Mouse (Mus musculus) heart, embryonic 15.5 days (tissue): ENCODE data around the gene Ap4m1. TPM values are rescaled to one million over a fixed set of nuclear protein-coding genes. Genes with fewer than 3 reads are reported as not detected.

ENCODE experiments used
- ATAC-seq: fragments of 200-750 bp; cut with Nextera tagmentation; replicated peaks from 2 replicates; pipeline ENCODE4 v1.8.0; 2017; ENCODE audit warnings: low read depth, moderate TSS enrichment; ENCODE audit not compliant: insufficient number of reproducible peaks, insufficient read depth, low FRiP score
- H3K27ac ChIP-seq: fragments of 300-500 bp; sonication (generic); 2 replicates; pipeline ENCODE4 v1.5.1; 2015; ENCODE audit warnings: mild to moderate bottlenecking, inconsistent platforms
- H3K27me3 ChIP-seq: fragments of 300-500 bp; sonication (generic); 2 replicates; pipeline ENCODE4 v1.6.1; 2015; ENCODE audit warnings: inconsistent platforms
- H3K36me3 ChIP-seq: fragments of 300-500 bp; sonication (generic); 2 replicates; pipeline ENCODE4 v1.6.1; 2015; ENCODE audit warnings: mild to moderate bottlenecking, inconsistent platforms
- H3K4me1 ChIP-seq: fragments of 300-500 bp; sonication (generic); replicated peaks from 2 replicates; pipeline ENCODE4 v1.6.1; 2015; ENCODE audit warnings: inconsistent platforms
- H3K4me2 ChIP-seq: fragments of 300-500 bp; sonication (generic); 2 replicates; pipeline ENCODE4 v1.6.1; 2015; ENCODE audit warnings: inconsistent platforms, mild to moderate bottlenecking, moderate library complexity
- H3K4me3 ChIP-seq: fragments of 300-500 bp; sonication (generic); 2 replicates; pipeline ENCODE4 v1.5.1; 2015; ENCODE audit warnings: mild to moderate bottlenecking, inconsistent platforms
- H3K9ac ChIP-seq: fragments of 300-500 bp; sonication (generic); 2 replicates; pipeline ENCODE4 v1.6.1; 2015; ENCODE audit warnings: mild to moderate bottlenecking, inconsistent platforms
- H3K9me3 ChIP-seq: fragments of 300-500 bp; sonication (generic); replicated peaks from 2 replicates; pipeline ENCODE4 v1.6.1; 2016; ENCODE audit warnings: inconsistent platforms
- WGBS: fragments of 180-500 bp; shearing (Covaris S2); methylation state at CpG from one replicate; pipeline ENCODE4 v1.1.7; 2015; ENCODE audit warnings: mixed read lengths; 5-methylcytosine and 5-hydroxymethylcytosine counted together
- polyA plus RNA-seq: library from polyadenylated mRNA; unstranded; fragments of >200 nt; fragmentation: Nextera tagmentation; extraction: Ambion mirVana; gene quantifications from 2 replicates; pipeline ENCODE4 v1.2.1, GENCODE M21; 2015

The Ap4m1 gene
- polyA plus RNA-seq, 1 experiment from 2014 or later, result 10.4 TPM

DNA sequence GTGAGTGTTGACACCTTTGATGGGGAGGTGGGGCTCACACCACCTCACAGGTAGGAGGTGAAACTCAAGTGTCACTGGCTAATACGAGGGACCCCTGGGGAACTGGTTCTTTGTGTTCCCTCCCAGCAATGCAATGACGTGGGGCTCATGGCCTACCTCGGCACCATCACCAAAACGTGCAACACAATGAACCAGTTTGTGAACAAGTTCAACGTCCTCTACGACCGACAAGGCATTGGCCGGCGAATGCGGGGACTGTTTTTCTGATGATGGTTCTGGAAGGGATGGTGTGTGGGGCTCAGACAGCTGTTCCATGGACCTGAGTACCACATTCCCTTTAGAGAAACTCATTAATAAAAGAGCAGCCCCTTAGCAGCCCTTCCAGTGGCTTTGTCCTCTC is 8.2 kb upstream of the Ap4m1 start:
- Histone ChIP-seq H3K4me1 (peaks cover 10% of the 10 kb centered on the region), H3K27me3 (no peaks in the 10 kb centered on the region), H3K4me3 (no peak overlapping the region), H3K4me2 (no peak overlapping the region), H3K27ac (no peak overlapping the region), H3K9me3 (no peaks in the 10 kb centered on the region), H3K9ac (no peak overlapping the region; the same call in 1 of the 2 replicates), H3K36me3 (peaks cover 58% of the 10 kb centered on the region)
- 73% methylated on average over 10 of the region's 10 CpGs for WGBS
- ATAC-seq, result no peak

GRCm38 (mm10) chr5:138165594-138165993 is 6.2 kb upstream of the Ap4m1 start:
- peaks cover 16% of the 10 kb centered on the region for H3K4me1 ChIP-seq
- ATAC-seq, result no peak
- no peak overlapping the region for H3K9ac ChIP-seq
- H3K4me2 ChIP-seq, result no peak overlapping the region
- H3K4me3 ChIP-seq, result no peak overlapping the region
- H3K27ac ChIP-seq, result no peak overlapping the region
- H3K9me3 ChIP-seq, result no peaks in the 10 kb centered on the region
- H3K27me3 ChIP-seq, result no peaks in the 10 kb centered on the region
- 72% methylated on average over 8 of the region's 8 CpGs for WGBS
- H3K36me3 ChIP-seq, result peaks cover 69% of the 10 kb centered on the region

DNA sequence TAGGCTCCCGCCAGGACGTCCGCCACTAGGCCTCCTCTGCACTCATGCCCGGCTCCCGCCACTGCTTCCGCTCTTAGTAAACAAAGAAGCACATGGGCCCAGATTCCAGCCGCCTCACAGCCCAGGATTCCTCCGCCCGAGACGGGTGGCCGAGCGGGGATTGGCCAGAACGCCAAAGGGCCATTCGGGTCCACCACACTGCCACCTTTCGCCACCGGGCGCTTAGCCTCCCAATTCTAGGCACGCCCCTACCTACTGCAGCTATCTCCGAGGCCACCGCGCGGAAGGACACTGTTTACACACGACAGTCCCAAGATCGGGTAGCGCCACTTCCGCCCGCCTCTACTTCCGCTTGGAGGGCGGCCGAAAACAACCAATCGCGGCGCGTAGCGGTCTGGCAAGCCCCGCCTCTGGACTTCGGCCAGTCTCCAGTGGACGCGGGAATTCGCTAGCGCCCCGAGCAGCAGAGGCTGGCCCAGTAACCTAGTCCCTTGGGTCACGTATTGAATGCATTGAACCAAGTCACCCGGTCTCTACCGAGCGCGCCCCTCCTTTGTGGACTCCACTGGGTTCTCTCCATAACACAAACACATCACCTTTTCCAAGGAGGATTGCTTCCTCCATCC is 753 bp upstream of the Ap4m1 start:
- Histone ChIP-seq H3K9ac (peak overlapping the region; percentile 65), H3K4me2 (peak overlapping the region; percentile 88), H3K27me3 (no peaks in the 10 kb centered on the region), H3K9me3 (no peaks in the 10 kb centered on the region), H3K27ac (peak overlapping the region; percentile 92), H3K4me1 (peaks cover 18% of the 10 kb centered on the region), H3K36me3 (peaks cover 57% of the 10 kb centered on the region), H3K4me3 (peak overlapping the region; percentile 66)
- peak; percentile 86 for ATAC-seq
- WGBS, result under 1% methylated on average over 47 of the region's 47 CpGs

DNA sequence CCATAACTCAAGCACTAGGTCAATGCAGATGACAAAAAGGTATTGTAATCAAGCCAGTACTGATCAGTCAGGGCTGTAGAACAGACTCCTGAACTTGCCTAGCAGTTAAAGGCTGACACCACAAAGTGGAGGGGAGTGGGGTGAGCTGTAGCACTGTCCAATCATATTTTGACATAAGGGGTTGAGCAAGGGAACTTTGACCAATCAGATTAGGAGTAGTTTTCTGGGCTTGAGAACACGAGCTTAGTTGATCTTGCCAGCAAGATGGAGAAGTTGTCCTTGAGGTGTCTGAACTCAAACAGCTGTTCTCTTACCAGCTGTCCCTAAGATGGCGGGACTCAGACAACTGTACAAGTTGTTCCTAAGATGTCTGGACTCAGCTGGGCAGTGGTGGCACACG is 1.4 kb downstream of the Ap4m1 start:
- Histone ChIP-seq H3K9me3 (no peaks in the 10 kb centered on the region), H3K27me3 (no peaks in the 10 kb centered on the region), H3K4me2 (peak overlapping the region; percentile 88; the same call in 1 of the 2 replicates), H3K4me1 (peaks cover 18% of the 10 kb centered on the region), H3K9ac (no peak overlapping the region), H3K27ac (no peak overlapping the region), H3K36me3 (peaks cover 55% of the 10 kb centered on the region), H3K4me3 (no peak overlapping the region)
- WGBS, result 81% methylated on average over 3 of the region's 3 CpGs
- no peak for ATAC-seq

DNA sequence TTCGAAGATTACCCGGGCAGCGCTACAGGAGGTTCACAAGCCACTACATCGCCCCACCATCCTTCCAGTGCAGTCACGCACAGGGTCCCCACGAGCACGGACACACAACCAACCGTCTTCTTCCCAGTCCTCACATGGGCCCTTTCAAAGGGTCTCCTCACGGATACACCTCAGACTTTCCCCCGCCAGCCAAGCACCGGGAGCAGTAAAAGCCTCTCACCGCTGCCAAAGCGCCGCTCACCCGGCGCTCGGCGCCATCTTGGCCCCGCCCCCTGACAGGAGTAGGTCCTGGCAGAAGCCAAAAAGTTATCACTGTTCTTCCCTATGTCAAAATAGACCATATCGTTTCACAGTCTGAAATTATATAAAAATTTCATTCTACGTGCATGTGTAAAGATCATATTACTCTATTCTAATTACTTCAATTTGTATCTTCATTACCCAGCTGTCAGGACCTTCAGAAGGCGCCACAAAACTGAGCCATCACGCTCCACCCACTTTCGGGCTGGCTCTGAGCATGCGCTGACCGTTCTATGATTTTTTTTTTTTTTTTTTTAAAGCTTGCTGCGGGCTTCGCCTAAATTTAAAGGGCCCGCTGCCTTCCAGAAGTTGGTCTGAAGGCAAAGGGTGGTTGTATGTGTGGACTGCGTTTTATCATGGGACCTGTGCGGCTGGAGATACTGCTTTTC is 15.3 kb downstream of the Ap4m1 start, which contains the start of the genes Taf6 and Cnpy4:
TSS of gene Taf6 (minus strand) at position 502 of the 689 bp plus-strand sequence.
TSS of gene Cnpy4 (plus strand) at position 536 of the 689 bp plus-strand sequence.
- Histone ChIP-seq H3K4me1 (peaks cover 15% of the 10 kb centered on the region), H3K36me3 (peaks cover 21% of the 10 kb centered on the region), H3K9me3 (no peaks in the 10 kb centered on the region), H3K27ac (peak within 1 kb of the TSS; percentile 79), H3K9ac (peak within 1 kb of the TSS; percentile 83), H3K4me3 (peak within 1 kb of the TSS; percentile 85), H3K4me2 (peak within 1 kb of the TSS; percentile 78), H3K27me3 (no peaks in the 10 kb centered on the region)
- under 1% methylated on average over 31 of the region's 31 CpGs for WGBS
- ATAC-seq, result peak; percentile 87

GRCm38 (mm10) chr5:138187661-138188306 is 16.0 kb downstream of the Ap4m1 start:
- WGBS, result under 1% methylated on average over 10 of the region's 10 CpGs
- Histone ChIP-seq H3K27me3 (no peaks in the 10 kb centered on the region), H3K27ac (peak overlapping the region; percentile 79), H3K36me3 (peaks cover 17% of the 10 kb centered on the region), H3K4me2 (peak overlapping the region; percentile 78), H3K4me1 (peaks cover 15% of the 10 kb centered on the region), H3K4me3 (peak overlapping the region; percentile 85), H3K9ac (peak overlapping the region; percentile 82), H3K9me3 (no peaks in the 10 kb centered on the region)
- peak; percentile 80 for ATAC-seq

- peak; percentile 81 for ATAC-seq
- Histone ChIP-seq H3K27me3 (no peaks in the 10 kb centered on the region), H3K9me3 (no peaks in the 10 kb centered on the region), H3K36me3 (0 out of 2 replicates have a peak, but pooled peaks cover 4% of the 10 kb centered on the region), H3K4me1 (peaks cover 16% of the 10 kb centered on the region), H3K27ac (peak within 1 kb of the TSS; percentile 85), H3K4me3 (peak within 1 kb of the TSS; percentile 69), H3K4me2 (peak within 1 kb of the TSS; percentile 95), H3K9ac (peak within 1 kb of the TSS; percentile 78)
- 6% methylated on average over 54 of the region's 54 CpGs for WGBS
These were observed 22.2 kb downstream of the Ap4m1 start, which contains the start of gene Mblac1 for GRCm38 (mm10) chr5:138193771-138194727. Gene Mblac1 (plus strand): TSS chr5:138194314.

DNA sequence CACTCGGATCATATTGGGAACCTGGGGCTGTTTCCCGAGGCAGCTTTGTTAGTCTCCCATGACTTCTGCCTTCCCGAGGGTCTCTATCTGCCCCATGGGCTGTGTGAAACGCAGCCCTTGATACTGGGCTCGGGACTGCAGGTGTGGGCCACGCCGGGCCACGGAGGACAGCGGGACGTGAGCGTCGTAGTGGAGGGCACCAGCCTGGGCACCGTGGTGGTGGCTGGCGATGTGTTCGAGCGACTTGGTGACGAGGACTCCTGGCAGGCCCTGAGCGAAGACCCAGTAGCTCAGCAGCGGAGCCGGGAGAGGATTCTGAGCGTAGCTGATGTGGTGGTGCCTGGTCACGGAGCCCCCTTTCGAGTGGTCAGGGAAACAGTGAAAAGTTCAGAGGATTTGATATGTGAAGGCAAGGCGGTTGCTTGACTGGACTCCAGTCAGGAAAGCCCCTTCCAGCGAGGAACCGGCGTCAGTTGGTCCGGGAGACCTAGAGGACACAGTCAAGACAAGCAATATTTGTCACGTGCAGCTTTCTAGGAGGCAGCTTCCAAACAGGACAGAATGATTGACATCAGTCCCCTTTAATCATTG is 23.0 kb downstream of the Ap4m1 start:
- Histone ChIP-seq H3K4me3 (peak overlapping the region; percentile 69), H3K4me2 (peak overlapping the region; percentile 95), H3K27me3 (no peaks in the 10 kb centered on the region), H3K36me3 (0 out of 2 replicates have a peak, but pooled peaks cover 4% of the 10 kb centered on the region), H3K9ac (peak overlapping the region; percentile 78), H3K9me3 (no peaks in the 10 kb centered on the region), H3K4me1 (peaks cover 16% of the 10 kb centered on the region), H3K27ac (peak overlapping the region; percentile 85)
- ATAC-seq, result peak; percentile 41
- 2% methylated on average over 29 of the region's 29 CpGs for WGBS

GRCm38 (mm10) chr5:138195463-138195862 is 23.7 kb downstream of the Ap4m1 start:
- H3K27ac ChIP-seq, result peak overlapping the region; percentile 85
- peaks cover 16% of the 10 kb centered on the region for H3K4me1 ChIP-seq
- no peaks in the 10 kb centered on the region for H3K9me3 ChIP-seq
- WGBS, result 69% methylated on average over 7 of the region's 7 CpGs
- H3K27me3 ChIP-seq, result no peaks in the 10 kb centered on the region
- H3K4me2 ChIP-seq, result peak overlapping the region; percentile 95
- no peak for ATAC-seq
- H3K36me3 ChIP-seq, result 0 out of 2 replicates have a peak, but pooled peaks cover 4% of the 10 kb centered on the region
- peak overlapping the region; percentile 78 for H3K9ac ChIP-seq
- peak overlapping the region; percentile 69 for H3K4me3 ChIP-seq

DNA sequence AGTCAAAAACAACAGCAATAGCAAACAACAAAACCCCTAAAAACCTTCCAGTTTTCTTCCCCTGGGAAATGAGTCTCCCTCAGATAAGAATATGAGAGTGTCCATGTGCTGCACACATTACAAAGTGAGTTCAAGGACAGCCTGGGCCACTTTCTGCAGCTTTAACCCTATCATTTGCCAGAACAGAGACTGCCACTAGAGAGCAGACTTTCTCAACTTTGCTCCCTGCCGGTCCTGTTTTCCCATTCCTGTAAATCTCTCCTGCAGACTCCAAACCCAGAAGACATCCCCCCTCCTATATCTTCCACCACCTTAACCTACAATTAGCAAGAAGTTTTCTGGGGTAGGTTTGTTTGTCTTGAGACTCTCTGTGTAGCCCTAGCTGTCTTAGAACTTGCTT is 27.8 kb downstream of the Ap4m1 start:
- Histone ChIP-seq H3K9ac (no peak overlapping the region), H3K4me1 (peaks cover 9% of the 10 kb centered on the region), H3K27me3 (no peaks in the 10 kb centered on the region), H3K27ac (no peak overlapping the region), H3K9me3 (0 out of 2 replicates have a peak, but pooled peaks cover 4% of the 10 kb centered on the region), H3K4me3 (no peak overlapping the region), H3K36me3 (no peaks in the 10 kb centered on the region), H3K4me2 (no peak overlapping the region)
- 11% methylated on average over 1 of the region's 1 CpGs for WGBS
- no peak for ATAC-seq
